Mouse (Mus musculus) bone marrow macrophage, adult 2 months (primary cell): Measurements from ENCODE around the gene L3mbtl2.

ENCODE experiments used
- CTCF ChIP-seq: IDR thresholded peaks from 2 replicates; pipeline ENCODE4 v1.5.1; 2012; ENCODE audit warnings: low read depth, mild to moderate bottlenecking, low read length, moderate library complexity
- POLR2A ChIP-seq: IDR thresholded peaks from 2 replicates; pipeline ENCODE4 v1.6.1; 2012; ENCODE audit warnings: mild to moderate bottlenecking, low read depth, low read length, borderline replicate concordance

DNA sequence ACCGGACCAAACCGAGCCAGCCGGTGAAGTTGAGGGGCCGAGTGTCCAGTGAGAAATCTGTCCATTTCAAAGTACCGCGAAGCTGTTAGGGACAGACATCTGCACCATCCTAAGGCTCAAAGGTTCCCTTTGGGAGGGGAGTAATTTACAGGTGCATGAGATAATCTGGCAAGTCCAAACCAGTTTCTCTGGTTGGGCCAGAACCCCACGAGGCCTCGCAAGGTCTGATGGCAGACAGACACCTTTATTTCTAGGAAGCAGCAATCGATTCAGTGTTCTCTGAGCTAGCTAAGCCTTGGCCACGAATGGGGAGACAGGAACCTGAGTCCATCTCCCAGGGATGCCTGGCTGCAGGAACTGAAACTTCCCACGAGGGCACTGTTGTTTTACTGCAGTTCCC, 60.0 kb downstream of the L3mbtl2 start:
- TF ChIP-seq CTCF: no peak
- no peak for TF ChIP-seq POLR2A
